Mouse (Mus musculus): ENCODE measurements at regions not wholly inside any gene's neighbourhood (a gene's known extent, or its start where the extent isn't known, plus 50 kb on each side); places are given as distances from the start of the nearest gene placed in this dataset.

- peaks cover 20% of the 10 kb centered on the region for H3K4me1 ChIP-seq (replicated peaks; ENCODE audit: control insufficient read depth, insufficient read depth, low read length)
- H3K4me2 ChIP-seq (ENCODE audit: low read length): no peak overlapping the region
- peak overlapping the region; percentile 52 for H3K27ac ChIP-seq (ENCODE audit: low read length)
- H3K9ac ChIP-seq (replicated peaks; ENCODE audit: low read depth, low read length): no peak overlapping the region
- 64% methylated on average over 1 of the region's 1 CpGs for WGBS
- H3K4me3 ChIP-seq (replicated peaks; ENCODE audit: low read length): no peak overlapping the region
- H3K9me3 ChIP-seq (ENCODE audit: control insufficient read depth, low read length): no peaks in the 10 kb centered on the region
- peak; percentile 43 for ATAC-seq
- no peaks in the 10 kb centered on the region for H3K27me3 ChIP-seq (replicated peaks; ENCODE audit: control insufficient read depth, insufficient read depth, low read length)
- no peaks in the 10 kb centered on the region for H3K36me3 ChIP-seq (ENCODE audit: control insufficient read depth, insufficient read depth)
Observed at GRCm38 (mm10) chr13:60528819-60529218, 72.9 kb upstream of the Dapk1 start.

GRCm38 (mm10) chr13:60529381-60530069, 72.2 kb upstream of the Dapk1 start:
- no peaks in the 10 kb centered on the region for H3K36me3 ChIP-seq (ENCODE audit: control insufficient read depth, insufficient read depth)
- peak overlapping the region; percentile 52; the same call in 1 of the 2 replicates for H3K27ac ChIP-seq (ENCODE audit: low read length)
- no peak overlapping the region for H3K4me3 ChIP-seq (replicated peaks; ENCODE audit: low read length)
- H3K9me3 ChIP-seq (ENCODE audit: control insufficient read depth, low read length): no peaks in the 10 kb centered on the region
- H3K9ac ChIP-seq (replicated peaks; ENCODE audit: low read depth, low read length): no peak overlapping the region
- no peak overlapping the region for H3K4me2 ChIP-seq (ENCODE audit: low read length)
- peak; percentile 90 for ATAC-seq
- 2% methylated on average over 6 of the region's 6 CpGs for WGBS
- no peaks in the 10 kb centered on the region for H3K27me3 ChIP-seq (replicated peaks; ENCODE audit: control insufficient read depth, insufficient read depth, low read length)
- peaks cover 25% of the 10 kb centered on the region for H3K4me1 ChIP-seq (replicated peaks; ENCODE audit: control insufficient read depth, insufficient read depth, low read length)

- WGBS: 53% methylated on average over 8 of the region's 8 CpGs
- Histone ChIP-seq H3K4me2 (ENCODE audit: low read length) (no peak overlapping the region), H3K27me3 (replicated peaks; ENCODE audit: control insufficient read depth, insufficient read depth, low read length) (no peaks in the 10 kb centered on the region), H3K4me3 (replicated peaks; ENCODE audit: low read length) (no peak overlapping the region), H3K4me1 (replicated peaks; ENCODE audit: control insufficient read depth, insufficient read depth, low read length) (peaks cover 14% of the 10 kb centered on the region), H3K9ac (replicated peaks; ENCODE audit: low read depth, low read length) (no peak overlapping the region), H3K36me3 (ENCODE audit: control insufficient read depth, insufficient read depth) (no peaks in the 10 kb centered on the region), H3K27ac (ENCODE audit: low read length) (no peak overlapping the region), H3K9me3 (ENCODE audit: control insufficient read depth, low read length) (no peaks in the 10 kb centered on the region)
- no peak for ATAC-seq
Observed at GRCm38 (mm10) chr13:60533871-60534427, 67.8 kb upstream of the Dapk1 start.

GRCm38 (mm10) chr13:60534501-60534900, 67.2 kb upstream of the Dapk1 start:
- H3K27ac ChIP-seq (ENCODE audit: low read length): no peak overlapping the region
- no peak overlapping the region for H3K4me3 ChIP-seq (replicated peaks; ENCODE audit: low read length)
- H3K27me3 ChIP-seq (replicated peaks; ENCODE audit: control insufficient read depth, insufficient read depth, low read length): no peaks in the 10 kb centered on the region
- H3K36me3 ChIP-seq (ENCODE audit: control insufficient read depth, insufficient read depth): no peaks in the 10 kb centered on the region
- no peaks in the 10 kb centered on the region for H3K9me3 ChIP-seq (ENCODE audit: control insufficient read depth, low read length)
- no peak overlapping the region; the same call in 1 of the 2 replicates for H3K9ac ChIP-seq (replicated peaks; ENCODE audit: low read depth, low read length)
- WGBS: 38% methylated on average over 3 of the region's 3 CpGs
- H3K4me2 ChIP-seq (ENCODE audit: low read length): no peak overlapping the region
- ATAC-seq: no peak
- peaks cover 9% of the 10 kb centered on the region for H3K4me1 ChIP-seq (replicated peaks; ENCODE audit: control insufficient read depth, insufficient read depth, low read length)

- ATAC-seq: no peak
- no peaks in the 10 kb centered on the region for H3K9me3 ChIP-seq (ENCODE audit: control insufficient read depth, low read length)
- no peak overlapping the region for H3K9ac ChIP-seq (replicated peaks; ENCODE audit: low read depth, low read length)
- WGBS: 46% methylated on average over 7 of the region's 7 CpGs
- no peaks in the 10 kb centered on the region for H3K27me3 ChIP-seq (replicated peaks; ENCODE audit: control insufficient read depth, insufficient read depth, low read length)
- H3K4me2 ChIP-seq (ENCODE audit: low read length): no peak overlapping the region
- no peak overlapping the region for H3K27ac ChIP-seq (ENCODE audit: low read length)
- H3K4me3 ChIP-seq (replicated peaks; ENCODE audit: low read length): no peak overlapping the region
- peaks cover 7% of the 10 kb centered on the region for H3K4me1 ChIP-seq (replicated peaks; ENCODE audit: control insufficient read depth, insufficient read depth, low read length)
- no peaks in the 10 kb centered on the region for H3K36me3 ChIP-seq (ENCODE audit: control insufficient read depth, insufficient read depth)
Observed at GRCm38 (mm10) chr13:60535045-60535444, 66.7 kb upstream of the Dapk1 start.

GRCm38 (mm10) chr13:60536725-60537124, 65.0 kb upstream of the Dapk1 start:
- H3K4me2 ChIP-seq (ENCODE audit: low read length): no peak overlapping the region
- H3K36me3 ChIP-seq (ENCODE audit: control insufficient read depth, insufficient read depth): no peaks in the 10 kb centered on the region
- no peak overlapping the region; the same call in 1 of the 2 replicates for H3K27ac ChIP-seq (ENCODE audit: low read length)
- whole genome bisulfite sequencing: 90% methylated on average over 5 of the region's 5 CpGs
- H3K9me3 ChIP-seq (ENCODE audit: control insufficient read depth, low read length): no peaks in the 10 kb centered on the region
- no peak overlapping the region for H3K9ac ChIP-seq (replicated peaks; ENCODE audit: low read depth, low read length)
- H3K27me3 ChIP-seq (replicated peaks; ENCODE audit: control insufficient read depth, insufficient read depth, low read length): no peaks in the 10 kb centered on the region
- peaks cover 7% of the 10 kb centered on the region for H3K4me1 ChIP-seq (replicated peaks; ENCODE audit: control insufficient read depth, insufficient read depth, low read length)
- no peak overlapping the region for H3K4me3 ChIP-seq (replicated peaks; ENCODE audit: low read length)
- no peak for ATAC-seq

GRCm38 (mm10) chr13:60538110-60538509, 63.6 kb upstream of the Dapk1 start:
- Histone ChIP-seq H3K9ac (replicated peaks; ENCODE audit: low read depth, low read length) (no peak overlapping the region), H3K27me3 (replicated peaks; ENCODE audit: control insufficient read depth, insufficient read depth, low read length) (no peaks in the 10 kb centered on the region), H3K4me3 (replicated peaks; ENCODE audit: low read length) (no peak overlapping the region), H3K4me2 (ENCODE audit: low read length) (no peak overlapping the region), H3K27ac (ENCODE audit: low read length) (no peak overlapping the region), H3K9me3 (ENCODE audit: control insufficient read depth, low read length) (no peaks in the 10 kb centered on the region), H3K36me3 (ENCODE audit: control insufficient read depth, insufficient read depth) (no peaks in the 10 kb centered on the region), H3K4me1 (replicated peaks; ENCODE audit: control insufficient read depth, insufficient read depth, low read length) (peaks cover 7% of the 10 kb centered on the region)
- 23% methylated on average over 8 of the region's 8 CpGs for WGBS
- ATAC-seq: no peak

- no peak overlapping the region for H3K4me2 ChIP-seq (ENCODE audit: low read length)
- H3K9ac ChIP-seq (replicated peaks; ENCODE audit: low read depth, low read length): no peak overlapping the region
- H3K4me1 ChIP-seq (replicated peaks; ENCODE audit: control insufficient read depth, insufficient read depth, low read length): no peaks in the 10 kb centered on the region
- H3K4me3 ChIP-seq (replicated peaks; ENCODE audit: low read length): no peak overlapping the region
- no peak for ATAC-seq
- H3K27me3 ChIP-seq (replicated peaks; ENCODE audit: control insufficient read depth, insufficient read depth, low read length): no peaks in the 10 kb centered on the region
- no peaks in the 10 kb centered on the region for H3K36me3 ChIP-seq (ENCODE audit: control insufficient read depth, insufficient read depth)
- 92% methylated on average over 5 of the region's 5 CpGs for WGBS
- no peak overlapping the region for H3K27ac ChIP-seq (ENCODE audit: low read length)
- H3K9me3 ChIP-seq (ENCODE audit: control insufficient read depth, low read length): no peaks in the 10 kb centered on the region
Observed at GRCm38 (mm10) chr13:60541165-60541564, 60.6 kb upstream of the Dapk1 start.

GRCm38 (mm10) chr13:60544363-60544762, 57.4 kb upstream of the Dapk1 start:
- Histone ChIP-seq H3K9ac (replicated peaks; ENCODE audit: low read depth, low read length) (no peak overlapping the region), H3K36me3 (ENCODE audit: control insufficient read depth, insufficient read depth) (no peaks in the 10 kb centered on the region), H3K4me2 (ENCODE audit: low read length) (no peak overlapping the region), H3K27me3 (replicated peaks; ENCODE audit: control insufficient read depth, insufficient read depth, low read length) (no peaks in the 10 kb centered on the region), H3K27ac (ENCODE audit: low read length) (no peak overlapping the region), H3K4me3 (replicated peaks; ENCODE audit: low read length) (no peak overlapping the region), H3K4me1 (replicated peaks; ENCODE audit: control insufficient read depth, insufficient read depth, low read length) (no peaks in the 10 kb centered on the region), H3K9me3 (ENCODE audit: control insufficient read depth, low read length) (no peaks in the 10 kb centered on the region)
- WGBS: 92% methylated on average over 3 of the region's 3 CpGs
- no peak for ATAC-seq

Measured in forebrain, embryonic 16.5 days (tissue).